Mouse (Mus musculus) myocyte (in vitro differentiated cells): ENCODE measurements around the gene Rapgef2.

ENCODE experiments used
- CEBPB ChIP-seq: IDR thresholded peaks from 2 replicates; pipeline ENCODE4 v1.6.1; 2011; ENCODE audit warnings: mild to moderate bottlenecking, moderate library complexity; ENCODE audit not compliant: poor library complexity, insufficient read depth, severe bottlenecking
- MYOD1 ChIP-seq, 3 experiments: IDR thresholded peaks; one replicate each; pipeline ENCODE4 v1.6.1; 2011; ENCODE audit warnings: control low read depth in 2 of 3, low read depth in 2 of 3, mild to moderate bottlenecking in 2 of 3, moderate library complexity in 1 of 3; ENCODE audit not compliant: insufficient read length in 2 of 3, control insufficient read depth in 1 of 3
- POLR2A ChIP-seq: IDR thresholded peaks from one replicate; pipeline ENCODE4 v1.6.1; 2011; ENCODE audit warnings: low read depth, mild to moderate bottlenecking, control low read depth, moderate library complexity; ENCODE audit not compliant: insufficient read length

DNA sequence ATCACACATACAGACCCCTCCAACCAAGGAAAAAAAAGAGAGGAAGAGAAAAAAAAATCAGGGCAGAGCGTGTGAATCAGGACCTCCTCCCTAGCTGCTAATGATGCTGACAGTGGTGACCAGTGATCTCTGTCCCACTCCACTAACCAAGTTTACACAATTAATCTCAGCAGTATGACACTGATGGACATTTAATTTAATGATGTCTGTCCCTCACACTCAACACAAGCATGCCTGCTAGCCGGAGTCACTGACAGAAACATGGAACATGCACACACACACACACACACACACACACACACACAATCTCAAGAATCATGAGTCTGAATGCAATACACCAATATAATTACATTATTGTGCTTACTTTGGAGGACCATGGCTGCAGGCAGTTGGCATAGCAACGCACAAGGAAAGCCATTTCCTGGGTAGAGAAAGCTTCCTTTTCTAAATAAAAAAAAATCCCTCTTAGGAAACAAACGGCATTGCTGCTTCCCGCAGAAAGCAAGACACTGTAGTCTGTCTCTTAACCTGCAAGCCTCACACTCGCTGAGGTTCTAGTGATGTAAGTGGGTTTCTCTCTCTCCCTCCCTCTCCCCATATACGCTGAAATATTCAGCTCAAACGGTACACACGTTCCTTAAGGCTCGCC, 140.8 kb downstream of the Rapgef2 start:
- no peak for TF ChIP-seq MYOD1 (IDR thresholded peaks at IDR 0.05; ENCODE audit: control insufficient read depth in 1 of 3, insufficient read length in 2 of 3, low read depth in 2 of 3)
- TF ChIP-seq POLR2A: no peak
- no peak for TF ChIP-seq CEBPB
